Mouse (Mus musculus) liver, postnatal 0 days (tissue): ENCODE results near the gene Zfp810.

Experiments used
- CTCF ChIP-seq: sonication (generic); IDR thresholded peaks from 2 replicates; pipeline ENCODE4 v1.5.1; 2016; ENCODE audit warnings: antibody characterized with exemption, low read depth
- EP300 ChIP-seq: IDR thresholded peaks from 2 replicates; pipeline ENCODE4 v1.6.1; 2016; ENCODE audit warnings: antibody characterized with exemption, low read depth, mild to moderate bottlenecking

DNA sequence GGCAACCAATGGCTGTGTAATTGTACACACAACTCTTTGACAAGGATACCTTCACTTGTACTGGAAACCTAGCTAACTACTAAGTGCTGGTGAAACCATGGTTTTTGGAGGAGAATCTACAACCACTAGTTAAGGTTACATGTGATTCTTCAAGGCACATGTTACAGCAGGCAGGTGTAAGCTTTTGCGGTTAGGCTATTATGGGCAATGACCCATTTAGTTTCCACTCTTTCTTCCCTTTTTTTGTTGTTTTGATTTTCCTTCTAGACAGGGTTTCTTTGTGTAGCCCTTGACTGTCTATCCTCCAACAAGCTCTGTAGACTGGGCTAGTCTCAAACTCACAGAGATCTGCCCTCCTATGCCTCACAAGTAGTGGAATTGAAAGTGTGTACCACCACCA is 17.1 kb upstream of the Zfp810 start:
- TF ChIP-seq CTCF (no peak), EP300 (no peak)
